In genomic region chr2:79610894-79611293, GRCm38 (mm10) we compare ENCODE assay signal across 15 mouse cellular contexts.
"Had no signal": no experiment of that assay in that cellular context is flagged by ENCODE, and none has a peak within 500 bp of the region (broad histone marks: within the 10 kb centered on the region; RNA-seq: fewer than 3 reads in every experiment).

No protein-coding gene starts in this region.

- H3K9ac ChIP-seq: limb, embryonic 13.5 days; liver, embryonic 14.5 days; midbrain, embryonic 12.5 days had no signal

- DNase-seq: kidney, postnatal 10 days; kidney, postnatal 4 days; left cerebral cortex, postnatal 4 days; lung, adult 18-20 months; lung, postnatal 36 days; right cerebral cortex, adult 18-20 months; right cerebral cortex, postnatal 25 days; thymus, adult 18-20 months; thymus, postnatal 14 days had no signal

- ATAC-seq: midbrain, embryonic 16.5 days had no signal

- H3K27ac ChIP-seq: layer of hippocampus, adult 2 months; limb, embryonic 13.5 days; liver, embryonic 14.5 days; midbrain, embryonic 12.5 days had no signal

- H3K4me3 ChIP-seq: layer of hippocampus, adult 2 months; limb, embryonic 13.5 days; megakaryocyte, embryonic 14.5 days; midbrain, embryonic 12.5 days had no signal

- H3K27me3 ChIP-seq: limb, embryonic 13.5 days; megakaryocyte, embryonic 14.5 days; midbrain, embryonic 12.5 days had no signal

- H3K4me2 ChIP-seq: limb, embryonic 13.5 days; midbrain, embryonic 12.5 days had no signal

- H3K4me1 ChIP-seq: limb, embryonic 13.5 days; midbrain, embryonic 12.5 days had no signal

- H3K36me3 ChIP-seq: limb, embryonic 13.5 days; midbrain, embryonic 12.5 days had no signal

- H3K9me3 ChIP-seq: limb, embryonic 13.5 days; megakaryocyte, embryonic 14.5 days; midbrain, embryonic 12.5 days had no signal
